12 mouse cellular contexts compared by ENCODE assay signal in the genomic region with DNA sequence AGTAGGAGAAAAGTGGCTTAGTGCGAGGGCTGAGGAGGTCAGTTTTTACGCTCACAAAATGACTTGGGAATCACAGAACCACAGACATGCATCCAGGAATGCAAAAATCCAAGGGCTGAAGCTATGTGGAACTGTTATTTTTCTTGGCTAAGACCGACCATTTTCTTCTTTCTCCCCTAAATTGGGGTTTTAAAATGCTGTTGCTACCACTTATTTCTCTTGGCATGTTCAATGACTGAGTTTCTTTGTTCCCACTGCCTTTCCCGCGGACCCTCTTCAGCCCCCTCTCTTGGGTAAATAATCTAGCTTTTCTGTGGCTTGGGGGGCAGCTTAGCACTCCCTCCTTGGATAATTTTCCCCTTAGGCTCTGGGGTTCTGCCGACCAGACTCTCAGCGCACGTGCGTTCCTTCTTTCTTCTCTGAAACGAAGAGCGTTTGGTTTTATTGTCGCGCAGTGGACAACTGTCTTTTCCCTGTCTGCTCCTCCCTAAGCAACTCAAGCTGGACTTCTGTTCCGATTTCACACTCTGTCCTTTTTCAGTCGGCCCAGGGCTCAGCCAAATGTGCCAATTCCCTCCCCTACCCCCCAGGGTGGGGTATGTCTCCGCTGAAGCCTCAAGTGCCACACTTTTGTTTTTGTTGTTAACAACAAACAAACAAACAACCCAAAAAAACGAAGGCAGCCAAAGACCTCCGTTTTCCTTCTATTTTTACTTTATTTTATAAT.
DNase-seq lines count a peak whose midpoint lies in the region; ATAC-seq lines count a peak whose summit lies in the region.
"Had no signal": no experiment of that assay in that cellular context is flagged by ENCODE, and none has a peak within 500 bp of the region (broad histone marks: within the 10 kb centered on the region; RNA-seq: fewer than 3 reads in every experiment).

No protein-coding gene starts in this region.

- ATAC-seq in heart, embryonic 12.5 days (ENCODE audit: insufficient number of reproducible peaks, low FRiP score): no peak
- no peak for ATAC-seq in hindbrain, embryonic 11.5 days (ENCODE audit: low FRiP score)
- no peak for ATAC-seq in midbrain, embryonic 13.5 days

- H3K36me3 ChIP-seq in heart, embryonic 12.5 days: no peaks in the 10 kb centered on the region
- H3K36me3 ChIP-seq in hindbrain, embryonic 11.5 days (ENCODE audit: control insufficient read depth, insufficient read depth, low read length): no peaks in the 10 kb centered on the region
- H3K36me3 ChIP-seq in midbrain, embryonic 13.5 days: no peaks in the 10 kb centered on the region

- H3K9me3 ChIP-seq in heart, embryonic 12.5 days (replicated peaks): no peaks in the 10 kb centered on the region
- no peaks in the 10 kb centered on the region for H3K9me3 ChIP-seq in hindbrain, embryonic 11.5 days (ENCODE audit: control insufficient read depth, low read length)
- no peaks in the 10 kb centered on the region for H3K9me3 ChIP-seq in midbrain, embryonic 13.5 days

- H3K4me3 ChIP-seq in heart, embryonic 12.5 days: no peak overlapping the region
- no peak overlapping the region for H3K4me3 ChIP-seq in hindbrain, embryonic 11.5 days (ENCODE audit: low read depth, low read length)
- peak overlapping the region; percentile 15 for H3K4me3 ChIP-seq in midbrain, embryonic 13.5 days (replicated peaks)
- H3K4me3 ChIP-seq: layer of hippocampus, adult 2 months had no signal

- no peak overlapping the region for H3K27ac ChIP-seq in heart, embryonic 12.5 days (ENCODE audit: poor library complexity, severe bottlenecking)
- no peak overlapping the region for H3K27ac ChIP-seq in hindbrain, embryonic 11.5 days (ENCODE audit: low read depth, low read length)
- H3K27ac ChIP-seq in midbrain, embryonic 13.5 days: 0 out of 2 replicates have a peak overlapping the region, but pooled peaks have one; percentile 6
- H3K27ac ChIP-seq: layer of hippocampus, adult 2 months had no signal

- peak; percentile 74 for DNase-seq in heart, adult 11 months
- peak; percentile 35 for DNase-seq in embryo, embryonic 10.5 days (ENCODE audit: low spot score)
- DNase-seq in hindbrain, embryonic 11.5 days (ENCODE audit: low spot score): peak; percentile 22
- DNase-seq in urinary bladder, adult 18-20 months (ENCODE audit: low spot score in 2 of 2): no peak
- DNase-seq in gastrocnemius, postnatal 25 days: no peak
- DNase-seq in MN1 (ENCODE audit: low spot score): no peak
- DNase-seq: adrenal gland, postnatal 10 days; cerebellum, adult 11-12 months; thymus, postnatal 36 days had no signal

- H3K27me3 ChIP-seq in heart, embryonic 12.5 days (replicated peaks): no peaks in the 10 kb centered on the region
- H3K27me3 ChIP-seq in hindbrain, embryonic 11.5 days (ENCODE audit: control insufficient read depth, insufficient read depth, low read length): no peaks in the 10 kb centered on the region
- peaks cover 3% of the 10 kb centered on the region; the same call in 1 of the 2 replicates for H3K27me3 ChIP-seq in midbrain, embryonic 13.5 days

- no peak overlapping the region for H3K9ac ChIP-seq in heart, embryonic 12.5 days
- H3K9ac ChIP-seq in hindbrain, embryonic 11.5 days (ENCODE audit: low read depth, low read length): no peak overlapping the region
- peak overlapping the region; percentile 46; the same call in 1 of the 2 replicates for H3K9ac ChIP-seq in midbrain, embryonic 13.5 days (replicated peaks)

- H3K4me1 ChIP-seq in heart, embryonic 12.5 days (replicated peaks): 0 out of 2 replicates have a peak, but pooled peaks cover 6% of the 10 kb centered on the region
- H3K4me1 ChIP-seq in hindbrain, embryonic 11.5 days (replicated peaks; ENCODE audit: control insufficient read depth, insufficient read depth, low read length): no peaks in the 10 kb centered on the region
- peaks cover 8% of the 10 kb centered on the region for H3K4me1 ChIP-seq in midbrain, embryonic 13.5 days (replicated peaks)

- 63% methylated on average over 18 of the region's 18 CpGs for WGBS in heart, embryonic 12.5 days
- 47% methylated on average over 18 of the region's 18 CpGs for WGBS in hindbrain, embryonic 11.5 days
- WGBS in midbrain, embryonic 13.5 days: 35% methylated on average over 18 of the region's 18 CpGs

- H3K4me2 ChIP-seq in heart, embryonic 12.5 days: no peak overlapping the region; the same call in 1 of the 2 replicates
- no peak overlapping the region for H3K4me2 ChIP-seq in hindbrain, embryonic 11.5 days (replicated peaks; ENCODE audit: low read depth, low read length)
- peak overlapping the region; percentile 51 for H3K4me2 ChIP-seq in midbrain, embryonic 13.5 days (replicated peaks)

Comparison
In these comparisons a context has a peak if more than half of its experiments do, and no peak if none do; other contexts are left out.
1. DNase-seq: peak in heart, adult 11 months (single experiment), embryo, embryonic 10.5 days (single experiment) and hindbrain, embryonic 11.5 days (single experiment); none in urinary bladder, adult 18-20 months (0 of 2), gastrocnemius, postnatal 25 days (single experiment) and MN1 (single experiment).